Mouse (Mus musculus): ENCODE data around the gene Tk2. TPM values are rescaled to one million over a fixed set of nuclear protein-coding genes. Genes with fewer than 3 reads are reported as not detected.
A peak's percentile ranks its signal among the peaks of the same experiment; 100 is the strongest.

Tk2 gene
- polyA plus RNA-seq, 1 experiment from 2014 or later: 16.8 TPM

DNA sequence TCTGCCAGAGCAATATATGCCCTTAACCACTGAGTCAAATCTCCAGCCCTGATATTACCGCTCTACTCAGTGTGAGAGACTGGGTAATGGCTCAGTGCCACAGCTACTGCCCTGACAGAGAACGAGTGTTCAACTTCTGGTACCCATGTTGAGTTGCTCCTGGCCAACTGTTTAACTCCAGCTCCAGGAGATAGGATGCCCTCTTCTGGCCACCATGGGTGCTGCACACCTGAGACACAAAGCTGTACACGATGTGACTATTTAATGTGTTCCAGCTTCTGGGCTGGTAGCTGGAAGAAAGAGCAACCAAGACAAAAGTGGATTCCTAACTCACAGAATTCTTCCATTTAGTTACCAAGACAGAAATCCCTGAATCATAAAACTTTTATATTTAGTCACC, 4.7 kb upstream of the Tk2 start:
- Histone ChIP-seq H3K4me1 (ENCODE audit: insufficient read depth, low read depth, low read length) (peaks cover 4% of the 10 kb centered on the region; the same call in 1 of the 2 replicates), H3K4me3 (ENCODE audit: low read depth, low read length) (no peak overlapping the region), H3K4me2 (replicated peaks; ENCODE audit: low read depth, low read length) (no peak overlapping the region), H3K9me3 (ENCODE audit: low read length) (no peaks in the 10 kb centered on the region), H3K36me3 (ENCODE audit: insufficient read depth, low read length) (peaks cover 3% of the 10 kb centered on the region; the same call in 1 of the 2 replicates), H3K27ac (ENCODE audit: low read length) (no peak overlapping the region), H3K27me3 (replicated peaks; ENCODE audit: insufficient read depth, low read length) (no peaks in the 10 kb centered on the region), H3K9ac (replicated peaks; ENCODE audit: low read depth) (no peak overlapping the region)
- peak; percentile 59 for TF ChIP-seq CTCF (IDR thresholded peaks at IDR 0.05)
- no peak for TF ChIP-seq EP300 (IDR thresholded peaks at IDR 0.05)
- ATAC-seq (no peak), DNase-seq (ENCODE audit: low spot score) (no peak)
- 86% methylated on average over 3 of the region's 3 CpGs for WGBS

GRCm38 (mm10) chr8:104251461-104251860, 3.1 kb upstream of the Tk2 start:
- ATAC-seq: no peak
- Histone ChIP-seq H3K27ac (ENCODE audit: low read length) (no peak overlapping the region), H3K36me3 (ENCODE audit: insufficient read depth, low read length) (no peaks in the 10 kb centered on the region), H3K27me3 (replicated peaks; ENCODE audit: insufficient read depth, low read length) (no peaks in the 10 kb centered on the region), H3K4me3 (ENCODE audit: low read depth, low read length) (peak overlapping the region; percentile 64), H3K9ac (replicated peaks; ENCODE audit: low read depth) (peak overlapping the region; percentile 48; the same call in 1 of the 2 replicates), H3K9me3 (ENCODE audit: low read length) (no peaks in the 10 kb centered on the region), H3K4me2 (replicated peaks; ENCODE audit: low read depth, low read length) (peak overlapping the region; percentile 87), H3K4me1 (ENCODE audit: insufficient read depth, low read depth, low read length) (peaks cover 4% of the 10 kb centered on the region; the same call in 1 of the 2 replicates)
- under 1% methylated on average over 7 of the region's 7 CpGs for WGBS
- peak; percentile 54 for DNase-seq (ENCODE audit: low spot score)
- no peak for TF ChIP-seq CTCF (IDR thresholded peaks at IDR 0.05)
- TF ChIP-seq EP300 (IDR thresholded peaks at IDR 0.05): no peak

- peak; percentile 95 for DNase-seq (ENCODE audit: low spot score)
Observed at GRCm38 (mm10) chr8:104250439-104251367, 2.3 kb upstream of the Tk2 start, which contains the start of gene Cklf. Gene Cklf, plus strand, starts transcription at chr8:104250861.

GRCm38 (mm10) chr8:104249442-104249996, 1.2 kb upstream of the Tk2 start:
- Histone ChIP-seq H3K4me2 (replicated peaks; ENCODE audit: low read depth, low read length) (no peak overlapping the region), H3K4me1 (ENCODE audit: insufficient read depth, low read depth, low read length) (peaks cover 4% of the 10 kb centered on the region; the same call in 1 of the 2 replicates), H3K36me3 (ENCODE audit: insufficient read depth, low read length) (no peaks in the 10 kb centered on the region), H3K27ac (ENCODE audit: low read length) (no peak overlapping the region), H3K9ac (replicated peaks; ENCODE audit: low read depth) (no peak overlapping the region), H3K27me3 (replicated peaks; ENCODE audit: insufficient read depth, low read length) (no peaks in the 10 kb centered on the region), H3K4me3 (ENCODE audit: low read depth, low read length) (no peak overlapping the region), H3K9me3 (ENCODE audit: low read length) (no peaks in the 10 kb centered on the region)
- TF ChIP-seq CTCF (IDR thresholded peaks at IDR 0.05): no peak
- TF ChIP-seq EP300 (IDR thresholded peaks at IDR 0.05): no peak
- ATAC-seq: no peak
- DNase-seq (ENCODE audit: low spot score): no peak
- WGBS: 74% methylated on average over 7 of the region's 7 CpGs

More at GRCm38 (mm10) chr8:104250439-104251367, 2.3 kb upstream of the Tk2 start, which contains the start of gene Cklf:
- Histone ChIP-seq H3K4me2 (replicated peaks; ENCODE audit: low read depth, low read length) (peak within 1 kb of the TSS; percentile 87), H3K9me3 (ENCODE audit: low read length) (no peaks in the 10 kb centered on the region), H3K27ac (ENCODE audit: low read length) (peak within 1 kb of the TSS; percentile 51), H3K36me3 (ENCODE audit: insufficient read depth, low read length) (no peaks in the 10 kb centered on the region), H3K9ac (replicated peaks; ENCODE audit: low read depth) (peak within 1 kb of the TSS; percentile 48), H3K4me1 (ENCODE audit: insufficient read depth, low read depth, low read length) (peaks cover 4% of the 10 kb centered on the region; the same call in 1 of the 2 replicates), H3K27me3 (replicated peaks; ENCODE audit: insufficient read depth, low read length) (no peaks in the 10 kb centered on the region), H3K4me3 (ENCODE audit: low read depth, low read length) (peak within 1 kb of the TSS; percentile 64)
- TF ChIP-seq EP300 (IDR thresholded peaks at IDR 0.05): no peak
- TF ChIP-seq CTCF (IDR thresholded peaks at IDR 0.05): peak; percentile 50
- 3% methylated on average over 41 of the region's 41 CpGs for WGBS
- peak; percentile 81 for ATAC-seq

DNA sequence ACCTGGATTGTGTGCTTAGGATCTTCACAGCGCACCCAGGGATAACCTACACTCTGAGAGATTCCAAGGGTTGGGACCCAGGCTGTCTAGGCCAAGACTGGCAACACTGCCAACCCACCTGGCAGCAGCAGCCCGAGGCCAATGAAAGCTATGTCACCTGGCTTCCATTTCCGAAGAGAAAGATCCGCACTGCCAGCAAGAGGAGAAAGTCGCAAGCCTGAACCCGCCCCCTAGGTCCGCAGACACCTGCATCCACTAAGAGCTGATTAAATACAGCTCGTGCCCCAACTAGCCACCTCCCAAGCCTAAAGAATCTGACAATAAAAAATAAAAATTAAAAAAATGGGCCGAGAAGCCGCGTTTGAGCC, 466 bp downstream of the Tk2 start:
- WGBS: 3% methylated on average over 11 of the region's 11 CpGs
- H3K27ac ChIP-seq (ENCODE audit: low read length): peak overlapping the region; percentile 76
- peaks cover 4% of the 10 kb centered on the region; the same call in 1 of the 2 replicates for H3K4me1 ChIP-seq (ENCODE audit: insufficient read depth, low read depth, low read length)
- H3K4me2 ChIP-seq (replicated peaks; ENCODE audit: low read depth, low read length): peak overlapping the region; percentile 87
- DNase-seq (ENCODE audit: low spot score) (peak; percentile 16), ATAC-seq (peak; percentile 10; the same call in 1 of the 2 replicates)
- H3K36me3 ChIP-seq (ENCODE audit: insufficient read depth, low read length): no peaks in the 10 kb centered on the region
- TF ChIP-seq EP300 (IDR thresholded peaks at IDR 0.05) (no peak), CTCF (IDR thresholded peaks at IDR 0.05) (no peak)
- peak overlapping the region; percentile 84 for H3K4me3 ChIP-seq (ENCODE audit: low read depth, low read length)
- H3K9me3 ChIP-seq (ENCODE audit: low read length): no peaks in the 10 kb centered on the region
- no peaks in the 10 kb centered on the region for H3K27me3 ChIP-seq (replicated peaks; ENCODE audit: insufficient read depth, low read length)
- H3K9ac ChIP-seq (replicated peaks; ENCODE audit: low read depth): peak overlapping the region; percentile 82
